Comparison of ENCODE assay signal across 8 mouse cellular contexts in the genomic region with DNA sequence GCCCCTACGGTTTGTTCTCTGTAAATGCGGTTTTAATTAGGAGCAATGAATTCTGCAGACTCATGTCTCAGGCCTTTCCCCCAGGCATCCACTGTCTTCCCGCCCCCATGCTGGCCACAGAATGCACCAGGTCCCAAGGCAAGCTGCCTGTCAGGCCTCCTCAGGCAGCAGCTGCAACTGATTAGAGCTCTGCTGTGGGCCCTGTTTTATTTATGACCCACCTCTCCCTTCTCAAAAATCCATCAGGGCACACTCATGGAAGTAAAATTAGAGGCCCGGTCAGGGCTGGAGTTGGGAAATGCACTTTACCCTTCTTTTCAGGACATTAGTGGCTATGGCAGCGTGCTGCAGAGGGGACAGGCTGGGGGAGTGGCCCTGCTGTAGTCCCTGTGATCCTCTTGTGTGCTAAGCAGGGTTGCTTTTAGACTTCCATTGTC.
A peak's percentile ranks its signal among the peaks of the same experiment; 100 is the strongest.
DNase-seq lines count a peak whose midpoint lies in the region; ATAC-seq and TF ChIP-seq lines count a peak whose summit lies in the region.

No protein-coding gene starts in this region.

- H3K27me3 ChIP-seq in heart, adult 2 months (ENCODE audit: control insufficient read depth, insufficient read depth, low read length): no peaks in the 10 kb centered on the region
- H3K27me3 ChIP-seq in kidney, adult 2 months (replicated peaks; ENCODE audit: control insufficient read depth, insufficient read depth, low read length): no peaks in the 10 kb centered on the region

- no peak for TF ChIP-seq POLR2A in heart, adult 2 months (IDR thresholded peaks at IDR 0.05; ENCODE audit: insufficient read depth, low read depth, low read length)
- no peak for TF ChIP-seq POLR2A in kidney, adult 2 months (IDR thresholded peaks at IDR 0.05; ENCODE audit: low read depth, low read length)

- no peaks in the 10 kb centered on the region for H3K36me3 ChIP-seq in heart, adult 2 months (ENCODE audit: control insufficient read depth, insufficient read depth, low read length)
- H3K36me3 ChIP-seq in kidney, adult 2 months (ENCODE audit: control insufficient read depth, insufficient read depth, low read length): no peaks in the 10 kb centered on the region

- no peak overlapping the region for H3K9ac ChIP-seq in heart, adult 2 months (ENCODE audit: low read depth, low read length)

- H3K79me2 ChIP-seq in heart, adult 2 months (replicated peaks; ENCODE audit: control insufficient read depth, insufficient read depth, low read length): no peaks in the 10 kb centered on the region

- no peak for TF ChIP-seq EP300 in heart, adult 2 months (IDR thresholded peaks at IDR 0.05; ENCODE audit: insufficient read depth, low read depth, low read length)

- no peak for TF ChIP-seq CTCF in heart, adult 2 months (IDR thresholded peaks at IDR 0.05)
- TF ChIP-seq CTCF in kidney, adult 2 months (conservative IDR thresholded peaks at IDR 0.05; ENCODE audit: insufficient read depth, insufficient read length, low read depth, low read length): no peak

- no peak for DNase-seq in frontal cortex, postnatal 14 days (ENCODE audit: low spot score in 2 of 2)
- DNase-seq in embryo, embryonic 9.5 days (ENCODE audit: extremely low spot score): peak; percentile 83
- DNase-seq in heart, adult 2 months: peak; percentile 67 to 79
- peak; percentile 60 for DNase-seq in kidney, adult 2 months
- DNase-seq in yolk sac, embryonic 10.5 days (ENCODE audit: low spot score): peak; percentile 64
- DNase-seq in spleen, adult 18-20 months: no peak

- peak overlapping the region; percentile 51 for H3K27ac ChIP-seq in heart, adult 2 months
- peak overlapping the region; percentile 66 for H3K27ac ChIP-seq in kidney, adult 2 months (ENCODE audit: insufficient read depth, low read depth, low read length)

- intact Hi-C loops in heart, adult 2 months (cut with DNase I): no loop called here

- 22% methylated on average over 5 of the region's 5 CpGs for WGBS in heart, adult 2 months
- 47% methylated on average over 5 of the region's 5 CpGs for WGBS in kidney, adult 2 months

- H3K4me3 ChIP-seq in heart, adult 2 months: no peak overlapping the region
- no peak overlapping the region for H3K4me3 ChIP-seq in kidney, adult 2 months (ENCODE audit: insufficient read depth, low read depth, low read length)

- 0 out of 2 replicates have a peak, but pooled peaks have one; percentile 44 for ATAC-seq in frontal cortex, adult (ENCODE audit: low TSS enrichment)
- peak; percentile 68 for ATAC-seq in megakaryocyte progenitor cell, adult 5-6 weeks (replicated peaks; ENCODE audit: poor library complexity)

- peaks cover 6% of the 10 kb centered on the region for H3K4me1 ChIP-seq in heart, adult 2 months (ENCODE audit: control insufficient read depth, insufficient read depth, low read length)
- H3K4me1 ChIP-seq in kidney, adult 2 months (ENCODE audit: control insufficient read depth, insufficient read depth, low read length): no peaks in the 10 kb centered on the region

Comparison
In these comparisons a context has a peak if more than half of its experiments do, and no peak if none do; other contexts are left out.
1. DNase-seq: peak in embryo, embryonic 9.5 days (single experiment), heart, adult 2 months (2 of 2), kidney, adult 2 months (single experiment) and yolk sac, embryonic 10.5 days (single experiment); none in frontal cortex, postnatal 14 days (0 of 2) and spleen, adult 18-20 months (0 of 2).